8 mouse cellular contexts compared by ENCODE assay signal in the genomic region with DNA sequence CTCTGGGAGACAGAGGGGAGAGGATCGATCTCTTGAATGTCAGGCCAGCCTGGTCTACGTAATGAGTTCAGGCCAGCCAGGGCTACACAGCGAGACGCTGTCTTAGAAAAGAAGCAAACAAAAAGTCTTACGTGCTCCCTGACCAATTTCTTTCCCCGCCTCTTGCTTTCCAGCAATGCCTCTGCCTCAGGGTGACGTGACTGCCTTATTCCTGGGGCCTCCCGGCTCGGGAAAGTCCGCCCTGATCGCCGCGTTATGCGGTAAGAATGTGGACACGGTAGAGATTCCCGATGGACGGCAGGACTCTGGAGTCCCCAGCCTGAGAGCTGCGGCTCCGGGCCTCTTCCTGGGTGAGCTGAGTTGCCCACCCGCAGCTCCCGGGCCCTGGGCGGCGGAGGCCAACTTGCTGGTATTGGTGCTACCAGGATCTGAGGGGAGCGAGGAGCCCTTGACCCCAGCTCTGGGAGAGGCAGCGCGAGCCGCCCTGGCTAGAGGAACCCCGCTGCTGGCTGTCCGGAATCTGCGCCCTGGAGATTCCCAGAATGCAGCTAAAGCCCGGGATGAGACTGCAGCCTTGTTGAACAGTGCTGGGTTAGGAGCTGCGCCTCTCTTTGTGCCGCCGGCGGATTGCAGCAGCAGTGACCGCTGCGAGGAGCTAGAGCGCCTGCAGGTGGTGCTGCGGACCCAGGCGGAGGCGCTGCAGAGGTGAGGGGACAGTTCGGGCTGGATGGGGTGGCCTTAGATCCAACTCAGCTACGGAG. TPM values are rescaled to one million over a fixed set of nuclear protein-coding genes. Genes with fewer than 3 reads are reported as not detected.
DNase-seq lines count a peak whose midpoint lies in the region; ATAC-seq and TF ChIP-seq lines count a peak whose summit lies in the region.

No protein-coding gene starts in this region.

- H3K4me2 ChIP-seq in forebrain, postnatal 0 days (ENCODE audit: low read depth), result peak overlapping the region; percentile 92

- WGBS in forebrain, postnatal 0 days, result under 1% methylated on average over 43 of the region's 43 CpGs

- peak; percentile 61 for ATAC-seq in forebrain, postnatal 0 days
- peak; percentile 62 to 64 for ATAC-seq in hematopoietic stem cell, adult 5-6 weeks (replicated peaks in 1 of 2; ENCODE audit: insufficient read depth in 1 of 2, low FRiP score in 2 of 2, low TSS enrichment in 1 of 2, low read depth in 1 of 2, poor library complexity in 2 of 2, severe bottlenecking in 2 of 2)

- peaks cover 14% of the 10 kb centered on the region; the same call in 1 of the 2 replicates for H3K4me1 ChIP-seq in forebrain, postnatal 0 days (ENCODE audit: insufficient read depth)

- H3K9ac ChIP-seq in forebrain, postnatal 0 days, result peak overlapping the region; percentile 94

- H3K9me3 ChIP-seq in forebrain, postnatal 0 days (ENCODE audit: low read length), result no peaks in the 10 kb centered on the region

- peak overlapping the region; percentile 93 for H3K27ac ChIP-seq in forebrain, postnatal 0 days (ENCODE audit: low read depth, low read length)

- peaks cover 27% of the 10 kb centered on the region for H3K36me3 ChIP-seq in forebrain, postnatal 0 days (ENCODE audit: insufficient read depth)

- peak; percentile 84 for TF ChIP-seq CTCF in forebrain, postnatal 0 days (IDR thresholded peaks at IDR 0.05; ENCODE audit: low read depth)

- H3K4me3 ChIP-seq in forebrain, postnatal 0 days (ENCODE audit: low read depth, low read length), result peak overlapping the region; percentile 61

- peak; percentile 85 for DNase-seq in NIH3T3 (ENCODE audit: low read depth)
- DNase-seq in cerebellum, adult 8-10 months, result peak; percentile 76
- DNase-seq in forebrain, postnatal 0 days, result peak; percentile 82
- DNase-seq in layer of hippocampus, postnatal 14 days (ENCODE audit: low spot score in 2 of 2), result peak; percentile 72 to 79
- DNase-seq in lung, postnatal 36 days, result peak; percentile 72
- peak; percentile 84 for DNase-seq in retina, postnatal 1 day
- DNase-seq in urinary bladder, adult 2 months (ENCODE audit: low spot score), result peak; percentile 61

- H3K27me3 ChIP-seq in forebrain, postnatal 0 days (ENCODE audit: insufficient read depth, low read length), result no peaks in the 10 kb centered on the region

RNA-seq across cellular contexts. Expression of a gene that starts 0.9 kb away (rescaled TPM):
- 103 and 119 TPM in 2 replicates for total RNA-seq in forebrain, postnatal 0 days (2014; rRNA removed)
- polyA plus RNA-seq in forebrain, postnatal 0 days (2015; fragmentation: Nextera tagmentation; extraction: Ambion mirVana), result 20.8 and 26.8 TPM in 2 replicates
- total RNA-seq in hematopoietic stem cell, adult 5-6 weeks (2017), result 6.8 and 8.0 TPM in 2 replicates
- 10 to 100 TPM; 87.5 to 89.7 TPM for total RNA-seq in layer of hippocampus, postnatal 14 days (2021)
- 10.8 and 12.4 TPM in 2 replicates for polyA plus RNA-seq in urinary bladder, adult 2 months (2012; rRNA removed)

RNA-seq across cellular contexts. Expression of a gene that starts 14.5 kb away (rescaled TPM):
- total RNA-seq in forebrain, postnatal 0 days (2014; rRNA removed), result 0.31 and 0.43 TPM in 2 replicates
- not detected in 2 replicates for polyA plus RNA-seq in forebrain, postnatal 0 days (2015; fragmentation: Nextera tagmentation; extraction: Ambion mirVana)
- total RNA-seq in hematopoietic stem cell, adult 5-6 weeks (2017), result not detected in 2 replicates
- total RNA-seq in layer of hippocampus, postnatal 14 days (2021), result not detected
- polyA plus RNA-seq in urinary bladder, adult 2 months (2012; rRNA removed), result 0.10 and 0.21 TPM in 2 replicates

RNA-seq across cellular contexts. Expression of a gene that starts 14.7 kb away (rescaled TPM):
- 41.1 and 49.8 TPM in 2 replicates for total RNA-seq in forebrain, postnatal 0 days (2014; rRNA removed)
- 42.1 and 48.6 TPM in 2 replicates for polyA plus RNA-seq in forebrain, postnatal 0 days (2015; fragmentation: Nextera tagmentation; extraction: Ambion mirVana)
- total RNA-seq in hematopoietic stem cell, adult 5-6 weeks (2017), result 42.9 and 43.3 TPM in 2 replicates
- total RNA-seq in layer of hippocampus, postnatal 14 days (2021), result 10 to 100 TPM; 41.0 to 46.8 TPM
- polyA plus RNA-seq in urinary bladder, adult 2 months (2012; rRNA removed), result 32.5 and 33.5 TPM in 2 replicates

RNA-seq across cellular contexts. Expression of a gene that starts 19.1 kb away (rescaled TPM):
- total RNA-seq in forebrain, postnatal 0 days (2014; rRNA removed), result not detected in 2 replicates
- polyA plus RNA-seq in forebrain, postnatal 0 days (2015; fragmentation: Nextera tagmentation; extraction: Ambion mirVana), result 0.13 and 0.31 TPM in 2 replicates
- not detected in 2 replicates for total RNA-seq in hematopoietic stem cell, adult 5-6 weeks (2017)
- total RNA-seq in layer of hippocampus, postnatal 14 days (2021), result not detected
- polyA plus RNA-seq in urinary bladder, adult 2 months (2012; rRNA removed), result not detected in 2 replicates

RNA-seq across cellular contexts. Expression of a gene that starts 24.6 kb away (rescaled TPM):
- 196 and 242 TPM in 2 replicates for total RNA-seq in forebrain, postnatal 0 days (2014; rRNA removed)
- polyA plus RNA-seq in forebrain, postnatal 0 days (2015; fragmentation: Nextera tagmentation; extraction: Ambion mirVana), result 258 and 279 TPM in 2 replicates
- 1.1 and 5.1 TPM in 2 replicates for total RNA-seq in hematopoietic stem cell, adult 5-6 weeks (2017)
- total RNA-seq in layer of hippocampus, postnatal 14 days (2021), result 10 to 100 TPM; 38.1 to 43.3 TPM
- 10.0 and 10.7 TPM in 2 replicates for polyA plus RNA-seq in urinary bladder, adult 2 months (2012; rRNA removed)

Comparison
In these comparisons a context has a peak if more than half of its experiments do, and no peak if none do; other contexts are left out.
1. Peak in every context shown above with its lines: DNase-seq, ATAC-seq, H3K4me3 ChIP-seq and H3K27ac ChIP-seq.